Mouse (Mus musculus): ENCODE measurements around the gene Brwd1. TPM values are rescaled to one million over a fixed set of nuclear protein-coding genes. Genes with fewer than 3 reads are reported as not detected.

Gene Brwd1
- total and polyA plus RNA-seq, 2 experiments from 2014 or later, result 145 to 196 TPM

- DNase-seq (no peak), ATAC-seq (no peak)
- H3K4me2 ChIP-seq (ENCODE audit: low read depth), result no peak overlapping the region
- H3K36me3 ChIP-seq (ENCODE audit: insufficient read depth), result no peaks in the 10 kb centered on the region
- H3K9ac ChIP-seq, result no peak overlapping the region
- H3K4me3 ChIP-seq (ENCODE audit: low read depth, low read length), result no peak overlapping the region
- no peaks in the 10 kb centered on the region for H3K27me3 ChIP-seq (ENCODE audit: insufficient read depth, low read length)
- no peaks in the 10 kb centered on the region for H3K9me3 ChIP-seq (ENCODE audit: low read length)
- no peaks in the 10 kb centered on the region for H3K4me1 ChIP-seq (ENCODE audit: insufficient read depth)
- TF ChIP-seq CTCF (IDR thresholded peaks at IDR 0.05; ENCODE audit: low read depth), result no peak
- 68% methylated on average over 9 of the region's 9 CpGs for WGBS
- H3K27ac ChIP-seq (ENCODE audit: low read depth, low read length), result no peak overlapping the region
These were observed 9.5 kb upstream of the Brwd1 start for GRCm38 (mm10) chr16:96091515-96092504.

GRCm38 (mm10) chr16:96088120-96088519, 5.8 kb upstream of the Brwd1 start:
- H3K9me3 ChIP-seq (ENCODE audit: low read length), result no peaks in the 10 kb centered on the region
- no peak overlapping the region for H3K4me2 ChIP-seq (ENCODE audit: low read depth)
- H3K4me1 ChIP-seq (ENCODE audit: insufficient read depth), result no peaks in the 10 kb centered on the region
- no peak overlapping the region for H3K27ac ChIP-seq (ENCODE audit: low read depth, low read length)
- DNase-seq (no peak), ATAC-seq (no peak)
- no peak overlapping the region for H3K4me3 ChIP-seq (ENCODE audit: low read depth, low read length)
- 80% methylated on average over 5 of the region's 5 CpGs for WGBS
- no peaks in the 10 kb centered on the region for H3K36me3 ChIP-seq (ENCODE audit: insufficient read depth)
- H3K9ac ChIP-seq, result no peak overlapping the region
- H3K27me3 ChIP-seq (ENCODE audit: insufficient read depth, low read length), result no peaks in the 10 kb centered on the region
- no peak for TF ChIP-seq CTCF (IDR thresholded peaks at IDR 0.05; ENCODE audit: low read depth)

- Histone ChIP-seq H3K4me1 (ENCODE audit: insufficient read depth) (no peaks in the 10 kb centered on the region), H3K27me3 (ENCODE audit: insufficient read depth, low read length) (no peaks in the 10 kb centered on the region), H3K4me2 (ENCODE audit: low read depth) (no peak overlapping the region), H3K27ac (ENCODE audit: low read depth, low read length) (no peak overlapping the region), H3K9me3 (ENCODE audit: low read length) (no peaks in the 10 kb centered on the region), H3K36me3 (ENCODE audit: insufficient read depth) (no peaks in the 10 kb centered on the region), H3K4me3 (ENCODE audit: low read depth, low read length) (no peak overlapping the region), H3K9ac (no peak overlapping the region)
- no peak; the same call in 1 of the 2 replicates for TF ChIP-seq CTCF (IDR thresholded peaks at IDR 0.05; ENCODE audit: low read depth)
- no peak for ATAC-seq
- 69% methylated on average over 4 of the region's 4 CpGs for WGBS
- no peak for DNase-seq
These were observed 5.1 kb upstream of the Brwd1 start for GRCm38 (mm10) chr16:96087436-96087835.

- 74% methylated on average over 12 of the region's 12 CpGs for WGBS
- no peaks in the 10 kb centered on the region for H3K36me3 ChIP-seq (ENCODE audit: insufficient read depth)
- no peaks in the 10 kb centered on the region for H3K27me3 ChIP-seq (ENCODE audit: insufficient read depth, low read length)
- H3K27ac ChIP-seq (ENCODE audit: low read depth, low read length), result no peak overlapping the region
- H3K4me3 ChIP-seq (ENCODE audit: low read depth, low read length), result no peak overlapping the region
- no peak for ATAC-seq
- no peak for DNase-seq
- H3K9ac ChIP-seq, result no peak overlapping the region
- H3K4me1 ChIP-seq (ENCODE audit: insufficient read depth), result no peaks in the 10 kb centered on the region
- H3K4me2 ChIP-seq (ENCODE audit: low read depth), result no peak overlapping the region
- TF ChIP-seq CTCF (IDR thresholded peaks at IDR 0.05; ENCODE audit: low read depth), result no peak
- H3K9me3 ChIP-seq (ENCODE audit: low read length), result no peaks in the 10 kb centered on the region
These were observed 4.7 kb upstream of the Brwd1 start for GRCm38 (mm10) chr16:96087001-96087400.

- Histone ChIP-seq H3K4me3 (ENCODE audit: low read depth, low read length) (no peak overlapping the region), H3K4me1 (ENCODE audit: insufficient read depth) (no peaks in the 10 kb centered on the region; the same call in 1 of the 2 replicates), H3K27me3 (ENCODE audit: insufficient read depth, low read length) (no peaks in the 10 kb centered on the region), H3K27ac (ENCODE audit: low read depth, low read length) (no peak overlapping the region), H3K9me3 (ENCODE audit: low read length) (no peaks in the 10 kb centered on the region), H3K4me2 (ENCODE audit: low read depth) (no peak overlapping the region), H3K36me3 (ENCODE audit: insufficient read depth) (0 out of 2 replicates have a peak, but pooled peaks cover 2% of the 10 kb centered on the region), H3K9ac (no peak overlapping the region)
- DNase-seq (no peak), ATAC-seq (no peak)
- no peak for TF ChIP-seq CTCF (IDR thresholded peaks at IDR 0.05; ENCODE audit: low read depth)
These were observed 3.3 kb upstream of the Brwd1 start for GRCm38 (mm10) chr16:96085597-96085996.

GRCm38 (mm10) chr16:96083179-96083646, 887 bp upstream of the Brwd1 start:
- Histone ChIP-seq H3K4me1 (ENCODE audit: insufficient read depth) (no peaks in the 10 kb centered on the region; the same call in 1 of the 2 replicates), H3K9me3 (ENCODE audit: low read length) (no peaks in the 10 kb centered on the region), H3K27ac (ENCODE audit: low read depth, low read length) (peak overlapping the region; percentile 96), H3K9ac (peak overlapping the region; percentile 99), H3K36me3 (ENCODE audit: insufficient read depth) (peaks cover 23% of the 10 kb centered on the region; the same call in 1 of the 2 replicates), H3K27me3 (ENCODE audit: insufficient read depth, low read length) (no peaks in the 10 kb centered on the region), H3K4me3 (ENCODE audit: low read depth, low read length) (peak overlapping the region; percentile 95), H3K4me2 (ENCODE audit: low read depth) (peak overlapping the region; percentile 60)
- 7% methylated on average over 20 of the region's 20 CpGs for WGBS
- no peak for TF ChIP-seq CTCF (IDR thresholded peaks at IDR 0.05; ENCODE audit: low read depth)
- DNase-seq (no peak), ATAC-seq (peak; percentile 2; the same call in 1 of the 2 replicates)

GRCm38 (mm10) chr16:96081742-96082241, 534 bp downstream of the Brwd1 start:
- Histone ChIP-seq H3K9ac (peak overlapping the region; percentile 99), H3K36me3 (ENCODE audit: insufficient read depth) (peaks cover 23% of the 10 kb centered on the region; the same call in 1 of the 2 replicates), H3K9me3 (ENCODE audit: low read length) (no peaks in the 10 kb centered on the region), H3K27ac (ENCODE audit: low read depth, low read length) (peak overlapping the region; percentile 96), H3K4me1 (ENCODE audit: insufficient read depth) (no peaks in the 10 kb centered on the region; the same call in 1 of the 2 replicates), H3K27me3 (ENCODE audit: insufficient read depth, low read length) (no peaks in the 10 kb centered on the region), H3K4me2 (ENCODE audit: low read depth) (peak overlapping the region; percentile 60), H3K4me3 (ENCODE audit: low read depth, low read length) (peak overlapping the region; percentile 95)
- ATAC-seq, result peak; percentile 50
- 0% methylated on average over 61 of the region's 68 CpGs for WGBS
- no peak for TF ChIP-seq CTCF (IDR thresholded peaks at IDR 0.05; ENCODE audit: low read depth)
- no peak for DNase-seq

All from forebrain, postnatal 0 days (tissue).